Mouse (Mus musculus): ENCODE measurements at regions not wholly inside any gene's neighbourhood (a gene's known extent, or its start where the extent isn't known, plus 50 kb on each side); places are given as distances from the start of the nearest gene placed in this dataset.

GRCm38 (mm10) chr14:105377770-105378169 is 119.4 kb downstream of the Ndfip2 start:
- TF ChIP-seq CTCF (IDR thresholded peaks at IDR 0.05; ENCODE audit: borderline replicate concordance, extremely low read depth, insufficient read depth, insufficient read length) (no peak), POLR2A (IDR thresholded peaks at IDR 0.05; ENCODE audit: borderline replicate concordance, extremely low read depth, insufficient read depth, insufficient read length, poor library complexity, severe bottlenecking) (no peak)

All from brain, embryonic 14.5 days (tissue).